Mouse (Mus musculus): ENCODE measurements around the gene Ppp6r2. TPM values are rescaled to one million over a fixed set of nuclear protein-coding genes. Genes with fewer than 3 reads are reported as not detected.

The Ppp6r2 gene
- polyA plus RNA-seq, 2 experiments = 15.3 to 17.7 TPM

DNA sequence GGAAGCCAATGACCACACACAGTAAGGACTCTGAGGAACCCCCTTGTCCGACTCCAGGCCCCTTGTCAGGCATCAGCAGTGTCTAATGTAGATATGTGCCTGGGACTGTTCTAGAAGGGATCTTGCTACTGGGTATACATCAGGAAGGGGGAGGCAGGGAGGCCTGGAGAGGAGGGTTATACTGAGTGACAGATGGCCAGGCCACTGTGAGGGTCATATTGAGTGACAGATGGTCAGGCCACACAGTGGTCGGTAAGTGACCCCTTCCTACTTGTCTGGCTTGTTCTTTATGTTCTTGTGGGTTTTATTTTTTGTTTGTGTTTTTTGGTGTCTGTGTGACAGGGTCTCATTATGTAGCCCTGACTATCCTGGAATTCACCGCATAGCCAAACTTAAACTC lies 64.1 kb downstream of the Ppp6r2 start:
- no peaks in the 10 kb centered on the region for H3K9me3 ChIP-seq (ENCODE audit: control insufficient read depth, low read length)
- DNase-seq (ENCODE audit: low read depth in 3 of 3, low spot score in 3 of 3) (no peak), ATAC-seq (ENCODE audit: insufficient read depth) (no peak)
- H3K36me3 ChIP-seq (replicated peaks; ENCODE audit: control insufficient read depth, insufficient read depth, low read depth) = peaks cover 12% of the 10 kb centered on the region
- H3K4me1 ChIP-seq (replicated peaks; ENCODE audit: control insufficient read depth in 2 of 2, insufficient read depth in 2 of 2, low read length in 1 of 2) = no peaks in the 10 kb centered on the region
- H3K4me2 ChIP-seq (ENCODE audit: low read depth) = no peak overlapping the region
- WGBS (ENCODE audit: insufficient replicate concordance) = 82% methylated on average over 3 of the region's 3 CpGs
- no peak overlapping the region for H3K4me3 ChIP-seq (ENCODE audit: insufficient read depth in 1 of 2, low read depth in 2 of 2, low read length in 2 of 2)
- no peak overlapping the region for H3K9ac ChIP-seq (replicated peaks)
- no peak overlapping the region for H3K27ac ChIP-seq
- TF ChIP-seq CTCF (IDR thresholded peaks at IDR 0.05; ENCODE audit: low read depth) (no peak), EP300 (IDR thresholded peaks at IDR 0.05; ENCODE audit: low read depth) (no peak)
- no peaks in the 10 kb centered on the region for H3K27me3 ChIP-seq (ENCODE audit: control insufficient read depth, insufficient read depth, low read length)

DNA sequence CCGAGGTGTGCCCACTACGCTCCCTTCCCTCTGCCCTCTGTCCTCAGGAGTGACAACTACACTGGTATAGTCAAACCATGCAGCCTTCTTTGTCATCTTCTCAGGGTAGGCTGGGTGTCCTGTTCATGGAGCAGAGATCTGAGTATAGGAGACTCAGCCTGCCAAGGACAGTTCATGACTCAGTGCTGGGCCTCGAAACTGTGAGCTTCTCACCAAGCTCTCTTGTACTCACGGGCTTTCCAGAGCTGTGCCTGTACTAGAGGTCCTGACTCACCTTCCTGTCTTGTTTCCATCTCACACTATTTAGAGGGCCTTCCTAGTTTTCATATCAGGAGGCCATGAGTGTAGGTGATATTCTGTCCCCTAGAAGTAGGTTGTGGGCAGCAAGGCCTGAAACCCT lies 66.0 kb downstream of the Ppp6r2 start:
- Histone ChIP-seq H3K4me2 (ENCODE audit: low read depth) (no peak overlapping the region), H3K4me3 (ENCODE audit: insufficient read depth in 1 of 2, low read depth in 2 of 2, low read length in 2 of 2) (no peak overlapping the region), H3K4me1 (replicated peaks; ENCODE audit: control insufficient read depth in 2 of 2, insufficient read depth in 2 of 2, low read length in 1 of 2) (no peaks in the 10 kb centered on the region), H3K27ac (no peak overlapping the region), H3K36me3 (replicated peaks; ENCODE audit: control insufficient read depth, insufficient read depth, low read depth) (peaks cover 27% of the 10 kb centered on the region), H3K9ac (replicated peaks) (no peak overlapping the region), H3K27me3 (ENCODE audit: control insufficient read depth, insufficient read depth, low read length) (no peaks in the 10 kb centered on the region), H3K9me3 (ENCODE audit: control insufficient read depth, low read length) (no peaks in the 10 kb centered on the region)
- DNase-seq (ENCODE audit: low read depth in 3 of 3, low spot score in 3 of 3) (no peak), ATAC-seq (ENCODE audit: insufficient read depth) (no peak)
- no peak for TF ChIP-seq CTCF (IDR thresholded peaks at IDR 0.05; ENCODE audit: low read depth)
- no peak for TF ChIP-seq EP300 (IDR thresholded peaks at IDR 0.05; ENCODE audit: low read depth)
- 93% methylated on average over 4 of the region's 4 CpGs for WGBS (ENCODE audit: insufficient replicate concordance)

DNA sequence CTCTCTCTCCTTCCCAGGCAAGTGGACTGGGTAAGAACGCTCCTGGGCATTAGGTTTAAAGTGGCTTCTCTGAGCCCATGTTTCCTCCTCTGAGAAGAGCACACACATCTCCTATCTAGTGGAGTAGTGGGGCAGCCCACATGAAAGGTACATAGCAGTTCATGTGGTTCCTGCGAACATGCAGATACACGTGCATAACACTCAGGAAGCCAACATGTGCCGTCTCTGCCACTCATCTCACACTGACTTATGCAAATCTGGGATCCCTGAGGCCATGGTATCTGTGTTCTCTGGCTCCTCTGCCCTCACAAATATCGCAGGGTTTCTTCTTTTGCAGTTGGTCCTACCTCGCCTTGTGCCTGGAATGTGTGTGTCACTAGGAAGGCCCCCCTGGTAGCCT lies 71.2 kb downstream of the Ppp6r2 start:
- Histone ChIP-seq H3K9ac (replicated peaks) (no peak overlapping the region), H3K4me1 (replicated peaks; ENCODE audit: control insufficient read depth in 2 of 2, insufficient read depth in 2 of 2, low read length in 1 of 2) (peaks cover 19 to 22% of the 10 kb centered on the region in 2 experiments), H3K4me2 (ENCODE audit: low read depth) (no peak overlapping the region), H3K9me3 (ENCODE audit: control insufficient read depth, low read length) (no peaks in the 10 kb centered on the region), H3K27me3 (ENCODE audit: control insufficient read depth, insufficient read depth, low read length) (no peaks in the 10 kb centered on the region), H3K27ac (no peak overlapping the region), H3K4me3 (ENCODE audit: insufficient read depth in 1 of 2, low read depth in 2 of 2, low read length in 2 of 2) (no peak overlapping the region), H3K36me3 (replicated peaks; ENCODE audit: control insufficient read depth, insufficient read depth, low read depth) (peaks cover 40% of the 10 kb centered on the region)
- ATAC-seq (ENCODE audit: insufficient read depth) (no peak), DNase-seq (ENCODE audit: low read depth in 3 of 3, low spot score in 3 of 3) (no peak)
- TF ChIP-seq CTCF (IDR thresholded peaks at IDR 0.05; ENCODE audit: low read depth) (no peak), EP300 (IDR thresholded peaks at IDR 0.05; ENCODE audit: low read depth) (no peak)
- 77% methylated on average over 6 of the region's 6 CpGs for WGBS (ENCODE audit: insufficient replicate concordance)

DNA sequence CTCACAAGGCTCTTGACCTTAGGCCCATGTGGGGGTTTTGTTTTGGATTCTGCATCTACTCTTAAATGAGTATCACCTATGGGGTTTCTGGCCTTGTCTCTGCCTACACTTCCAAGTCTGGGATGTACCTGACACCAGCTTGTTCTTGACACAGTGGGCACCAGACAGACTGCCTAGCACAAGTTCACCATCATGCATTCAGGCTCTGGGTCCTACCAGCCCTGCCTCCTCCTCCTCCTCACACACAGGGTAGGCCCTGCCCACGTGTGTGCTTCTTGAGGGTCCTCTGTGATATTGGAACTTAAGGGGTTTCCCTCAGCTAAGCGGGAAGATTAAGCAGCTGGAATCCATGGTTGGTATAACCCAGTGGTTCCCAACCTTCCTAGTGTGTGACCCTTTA lies 72.7 kb downstream of the Ppp6r2 start:
- no peak for TF ChIP-seq CTCF (IDR thresholded peaks at IDR 0.05; ENCODE audit: low read depth)
- no peak for TF ChIP-seq EP300 (IDR thresholded peaks at IDR 0.05; ENCODE audit: low read depth)
- 69% methylated on average over 2 of the region's 2 CpGs for WGBS (ENCODE audit: insufficient replicate concordance)
- Histone ChIP-seq H3K27ac (no peak overlapping the region), H3K36me3 (replicated peaks; ENCODE audit: control insufficient read depth, insufficient read depth, low read depth) (peaks cover 48% of the 10 kb centered on the region), H3K9me3 (ENCODE audit: control insufficient read depth, low read length) (no peaks in the 10 kb centered on the region), H3K9ac (replicated peaks) (no peak overlapping the region), H3K4me3 (ENCODE audit: insufficient read depth in 1 of 2, low read depth in 2 of 2, low read length in 2 of 2) (no peak overlapping the region), H3K27me3 (ENCODE audit: control insufficient read depth, insufficient read depth, low read length) (no peaks in the 10 kb centered on the region), H3K4me1 (replicated peaks; ENCODE audit: control insufficient read depth in 2 of 2, insufficient read depth in 2 of 2, low read length in 1 of 2) (peaks cover 19 to 22% of the 10 kb centered on the region in 2 experiments), H3K4me2 (ENCODE audit: low read depth) (no peak overlapping the region)
- no peak for ATAC-seq (ENCODE audit: insufficient read depth)
- no peak for DNase-seq (ENCODE audit: low read depth in 3 of 3, low spot score in 3 of 3)

DNA sequence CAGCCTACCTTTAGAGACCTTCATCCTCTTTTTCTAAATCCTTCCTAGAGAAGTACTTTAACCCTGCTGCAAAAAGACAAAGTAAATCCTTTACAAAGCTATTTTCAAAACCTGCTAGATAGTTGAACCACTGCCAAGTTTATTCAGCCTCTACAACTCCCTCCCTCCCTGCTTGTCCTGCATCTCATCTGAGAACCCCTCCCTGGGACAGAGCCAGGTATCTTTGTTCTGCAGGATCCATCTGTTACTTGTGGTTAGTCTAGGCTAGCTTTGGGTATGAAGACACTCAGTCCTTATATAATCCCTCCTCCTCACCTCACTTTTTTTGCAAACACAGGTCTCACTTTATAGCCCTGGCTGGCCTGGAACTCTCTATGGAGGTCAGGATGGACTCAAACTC lies 73.7 kb downstream of the Ppp6r2 start:
- Histone ChIP-seq H3K4me1 (replicated peaks; ENCODE audit: control insufficient read depth in 2 of 2, insufficient read depth in 2 of 2, low read length in 1 of 2) (peaks cover 19 to 22% of the 10 kb centered on the region in 2 experiments), H3K9me3 (ENCODE audit: control insufficient read depth, low read length) (no peaks in the 10 kb centered on the region), H3K9ac (replicated peaks) (no peak overlapping the region; the same call in 1 of the 2 replicates), H3K4me2 (ENCODE audit: low read depth) (peak overlapping the region; percentile 57), H3K27ac (peak overlapping the region; percentile 53), H3K4me3 (ENCODE audit: insufficient read depth in 1 of 2, low read depth in 2 of 2, low read length in 2 of 2) (no peak overlapping the region), H3K27me3 (ENCODE audit: control insufficient read depth, insufficient read depth, low read length) (no peaks in the 10 kb centered on the region), H3K36me3 (replicated peaks; ENCODE audit: control insufficient read depth, insufficient read depth, low read depth) (peaks cover 56% of the 10 kb centered on the region)
- peak; percentile 37; the same call in 1 of the 2 replicates for TF ChIP-seq EP300 (IDR thresholded peaks at IDR 0.05; ENCODE audit: low read depth)
- no peak for TF ChIP-seq CTCF (IDR thresholded peaks at IDR 0.05; ENCODE audit: low read depth)
- ATAC-seq (ENCODE audit: insufficient read depth) (peak; percentile 84), DNase-seq (ENCODE audit: low read depth in 3 of 3, low spot score in 3 of 3) (peak; percentile 49 to 56 (median 51))

Data from liver, embryonic 14.5 days (tissue).